Mouse (Mus musculus): ENCODE data around the gene Tmem53. TPM values are rescaled to one million over a fixed set of nuclear protein-coding genes. Genes with fewer than 3 reads are reported as not detected.
A peak's percentile ranks its signal among the peaks of the same experiment; 100 is the strongest.

The Tmem53 gene
- polyA plus RNA-seq, 1 experiment from 2014 or later = 12.4 TPM

- H3K27me3 ChIP-seq (ENCODE audit: insufficient read depth, low read length) = no peaks in the 10 kb centered on the region
- no peak overlapping the region for H3K9ac ChIP-seq
- H3K4me3 ChIP-seq (ENCODE audit: low read depth, low read length) = no peak overlapping the region
- peaks cover 2% of the 10 kb centered on the region; the same call in 1 of the 2 replicates for H3K9me3 ChIP-seq (ENCODE audit: low read depth, low read length)
- H3K4me1 ChIP-seq (ENCODE audit: insufficient read depth) = no peaks in the 10 kb centered on the region
- peaks cover 83% of the 10 kb centered on the region for H3K36me3 ChIP-seq (ENCODE audit: insufficient read depth)
- DNase-seq (no peak), ATAC-seq (ENCODE audit: insufficient read depth) (no peak)
- H3K4me2 ChIP-seq = no peak overlapping the region
- no peak for TF ChIP-seq CTCF (IDR thresholded peaks at IDR 0.05; ENCODE audit: low read depth)
- 87% methylated on average over 4 of the region's 4 CpGs for WGBS
- no peak overlapping the region for H3K27ac ChIP-seq (ENCODE audit: low read depth)
Measured at GRCm38 (mm10) chr4:117274720-117275119, 23.0 kb downstream of the Tmem53 start.

DNA sequence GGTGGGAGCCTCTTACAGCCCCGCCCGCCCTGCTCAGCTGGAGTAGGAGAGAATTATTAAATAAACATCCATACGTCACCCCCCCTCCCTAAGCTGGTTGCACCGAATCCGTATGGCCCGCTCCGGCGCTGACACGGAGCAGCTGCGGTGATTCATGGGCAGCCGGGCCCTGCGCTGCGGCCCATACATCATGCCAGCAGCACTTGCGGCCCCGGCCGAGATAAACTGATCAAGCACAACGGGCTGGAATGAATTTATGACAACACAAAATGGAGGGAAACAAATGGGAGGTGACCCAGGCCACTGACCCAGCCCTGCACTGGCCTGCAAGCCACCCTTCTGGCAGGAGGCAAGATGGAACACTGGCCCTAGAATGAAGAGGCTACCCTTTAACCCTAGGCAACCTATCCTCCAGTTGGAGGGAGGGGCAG lies 24.5 kb downstream of the Tmem53 start:
- 30% methylated on average over 17 of the region's 17 CpGs for WGBS
- Histone ChIP-seq H3K9me3 (ENCODE audit: low read depth, low read length) (peaks cover 2% of the 10 kb centered on the region; the same call in 1 of the 2 replicates), H3K4me1 (ENCODE audit: insufficient read depth) (no peaks in the 10 kb centered on the region), H3K27ac (ENCODE audit: low read depth) (no peak overlapping the region), H3K27me3 (ENCODE audit: insufficient read depth, low read length) (no peaks in the 10 kb centered on the region), H3K9ac (no peak overlapping the region), H3K4me3 (ENCODE audit: low read depth, low read length) (no peak overlapping the region), H3K36me3 (ENCODE audit: insufficient read depth) (peaks cover 95% of the 10 kb centered on the region), H3K4me2 (no peak overlapping the region)
- TF ChIP-seq CTCF (IDR thresholded peaks at IDR 0.05; ENCODE audit: low read depth) = no peak
- peak; percentile 42; the same call in 1 of the 2 replicates for ATAC-seq (ENCODE audit: insufficient read depth)
- DNase-seq = peak; percentile 41

DNA sequence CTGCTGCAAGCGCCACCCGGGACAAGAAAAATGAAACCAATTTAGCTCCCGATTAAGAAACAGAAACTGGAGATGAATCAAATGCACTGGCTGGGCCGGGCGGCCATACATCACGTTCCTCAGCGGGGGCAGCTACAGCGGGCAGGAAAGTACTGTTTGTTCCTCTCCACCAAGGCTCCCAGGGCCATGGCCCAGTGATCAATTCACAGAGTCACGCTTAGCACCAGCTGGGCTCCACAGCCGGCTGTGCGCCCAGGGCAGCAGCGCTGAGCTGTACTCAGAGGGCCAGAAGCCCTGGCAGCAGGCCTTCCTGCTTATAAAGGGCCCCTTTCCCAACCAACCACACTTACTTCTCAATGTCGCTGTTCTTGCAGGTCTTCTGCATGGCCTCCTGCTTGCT lies 25.3 kb downstream of the Tmem53 start:
- Histone ChIP-seq H3K4me2 (no peak overlapping the region), H3K36me3 (ENCODE audit: insufficient read depth) (peaks cover 98% of the 10 kb centered on the region), H3K27me3 (ENCODE audit: insufficient read depth, low read length) (no peaks in the 10 kb centered on the region), H3K4me1 (ENCODE audit: insufficient read depth) (no peaks in the 10 kb centered on the region), H3K4me3 (ENCODE audit: low read depth, low read length) (no peak overlapping the region), H3K9ac (no peak overlapping the region), H3K9me3 (ENCODE audit: low read depth, low read length) (peaks cover 2% of the 10 kb centered on the region; the same call in 1 of the 2 replicates), H3K27ac (ENCODE audit: low read depth) (no peak overlapping the region)
- no peak for ATAC-seq (ENCODE audit: insufficient read depth)
- TF ChIP-seq CTCF (IDR thresholded peaks at IDR 0.05; ENCODE audit: low read depth) = no peak
- no peak for DNase-seq
- 64% methylated on average over 13 of the region's 13 CpGs for WGBS

GRCm38 (mm10) chr4:117277687-117278086 lies 25.9 kb downstream of the Tmem53 start:
- Histone ChIP-seq H3K4me2 (no peak overlapping the region), H3K9ac (no peak overlapping the region), H3K4me1 (ENCODE audit: insufficient read depth) (no peaks in the 10 kb centered on the region), H3K27me3 (ENCODE audit: insufficient read depth, low read length) (no peaks in the 10 kb centered on the region), H3K27ac (ENCODE audit: low read depth) (no peak overlapping the region), H3K4me3 (ENCODE audit: low read depth, low read length) (no peak overlapping the region), H3K9me3 (ENCODE audit: low read depth, low read length) (peaks cover 2% of the 10 kb centered on the region; the same call in 1 of the 2 replicates), H3K36me3 (ENCODE audit: insufficient read depth) (peaks cover 93% of the 10 kb centered on the region)
- WGBS = 88% methylated on average over 7 of the region's 7 CpGs
- DNase-seq = no peak
- TF ChIP-seq CTCF (IDR thresholded peaks at IDR 0.05; ENCODE audit: low read depth) = no peak
- no peak for ATAC-seq (ENCODE audit: insufficient read depth)

DNA sequence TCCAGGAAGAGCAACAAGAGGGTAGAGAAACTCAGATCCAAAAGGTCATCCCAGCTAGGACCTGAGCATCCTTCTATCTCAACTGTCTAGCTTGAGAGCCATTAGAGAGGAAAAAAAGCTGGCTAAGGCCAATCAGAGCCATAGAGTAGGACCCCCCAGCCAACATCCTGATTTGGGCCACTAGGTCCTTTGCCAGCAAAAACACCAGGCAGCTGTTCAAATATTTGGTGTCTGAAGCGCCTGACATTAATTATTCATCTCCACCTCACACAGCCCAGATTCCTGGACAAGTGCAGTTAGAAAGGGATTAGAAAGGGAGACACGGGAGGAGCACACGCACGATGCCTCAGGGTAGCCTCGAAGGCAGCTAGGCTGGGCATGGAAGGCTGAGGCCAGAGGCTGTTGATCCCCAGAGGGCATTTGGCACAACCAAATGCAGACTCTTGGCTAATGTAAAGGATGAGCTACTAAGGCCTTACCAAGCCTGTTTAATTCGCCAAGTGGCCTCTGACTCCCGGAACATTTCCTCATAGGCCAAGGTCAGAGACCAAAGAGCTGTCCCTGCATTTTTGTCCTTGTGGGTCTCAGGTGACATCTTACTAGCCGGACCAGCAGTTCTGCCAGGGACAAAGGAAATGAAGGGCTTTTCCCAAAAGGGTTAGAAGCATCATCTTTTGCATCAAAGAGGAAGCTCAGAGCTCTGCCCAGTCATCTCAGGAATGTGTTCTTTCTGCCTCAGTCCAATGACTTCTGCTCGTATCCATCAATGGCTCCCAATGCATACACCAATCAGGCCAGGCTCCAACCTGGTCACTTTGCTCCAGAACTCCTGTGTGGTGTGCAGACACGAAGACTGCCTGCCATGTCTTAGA lies 26.9 kb downstream of the Tmem53 start:
- no peak overlapping the region for H3K4me3 ChIP-seq (ENCODE audit: low read depth, low read length)
- no peak overlapping the region for H3K4me2 ChIP-seq
- H3K4me1 ChIP-seq (ENCODE audit: insufficient read depth) = 0 out of 2 replicates have a peak, but pooled peaks cover 6% of the 10 kb centered on the region
- peaks cover 2% of the 10 kb centered on the region; the same call in 1 of the 2 replicates for H3K9me3 ChIP-seq (ENCODE audit: low read depth, low read length)
- no peak overlapping the region for H3K9ac ChIP-seq
- ATAC-seq (ENCODE audit: insufficient read depth) (no peak), DNase-seq (no peak)
- no peak overlapping the region for H3K27ac ChIP-seq (ENCODE audit: low read depth)
- TF ChIP-seq CTCF (IDR thresholded peaks at IDR 0.05; ENCODE audit: low read depth) = no peak
- no peaks in the 10 kb centered on the region for H3K27me3 ChIP-seq (ENCODE audit: insufficient read depth, low read length)
- 58% methylated on average over 10 of the region's 10 CpGs for WGBS
- H3K36me3 ChIP-seq (ENCODE audit: insufficient read depth) = peaks cover 93% of the 10 kb centered on the region

DNA sequence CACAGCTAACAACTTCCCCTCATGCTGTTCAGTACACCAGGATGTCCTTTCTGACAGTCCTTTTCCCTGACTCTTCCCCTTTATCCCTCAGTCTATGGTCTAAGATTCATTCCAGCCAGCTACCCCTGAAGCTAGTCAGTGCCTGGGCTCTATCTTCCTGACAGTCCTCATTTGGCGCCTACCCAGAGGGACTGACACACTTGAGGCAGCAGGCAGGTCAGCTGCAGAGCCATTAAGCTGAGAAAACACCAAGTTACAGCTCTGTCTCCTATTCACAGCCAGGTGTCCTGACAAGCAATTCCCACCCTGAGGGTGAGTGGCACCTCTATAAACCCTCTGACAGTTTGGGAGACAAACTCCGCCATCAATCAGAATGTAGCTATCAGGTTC lies 27.5 kb downstream of the Tmem53 start:
- no peaks in the 10 kb centered on the region for H3K27me3 ChIP-seq (ENCODE audit: insufficient read depth, low read length)
- H3K36me3 ChIP-seq (ENCODE audit: insufficient read depth) = peaks cover 92% of the 10 kb centered on the region

DNA sequence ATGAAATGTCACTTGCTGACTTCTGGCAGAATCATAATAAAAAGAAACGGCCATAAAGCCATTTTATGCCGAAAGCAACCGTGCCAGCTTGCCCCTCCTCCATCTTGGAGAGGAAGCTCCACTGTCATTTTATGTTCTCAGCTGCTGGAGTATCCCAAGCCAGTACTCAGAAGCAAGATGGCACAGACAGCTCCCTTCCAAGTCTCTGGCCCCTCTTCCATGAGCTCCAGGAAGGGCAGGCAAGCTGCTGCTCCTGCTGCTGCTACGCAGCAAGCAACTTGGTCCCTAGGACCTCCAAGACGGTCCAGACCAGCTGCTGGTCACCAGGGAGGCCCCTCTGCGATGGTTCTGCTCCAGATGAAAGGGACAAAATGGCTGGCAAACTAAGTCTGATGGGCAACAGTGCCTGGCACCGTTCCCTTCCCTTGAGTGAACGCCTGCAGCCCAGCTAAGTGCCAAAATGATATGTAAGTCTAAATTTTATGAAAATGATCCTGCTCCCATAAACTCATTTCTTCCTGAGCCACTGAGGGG lies 28.7 kb downstream of the Tmem53 start:
- Histone ChIP-seq H3K27me3 (ENCODE audit: insufficient read depth, low read length) (no peaks in the 10 kb centered on the region), H3K9ac (no peak overlapping the region), H3K36me3 (ENCODE audit: insufficient read depth) (peaks cover 92% of the 10 kb centered on the region), H3K27ac (ENCODE audit: low read depth) (no peak overlapping the region), H3K4me1 (ENCODE audit: insufficient read depth) (0 out of 2 replicates have a peak, but pooled peaks cover 7% of the 10 kb centered on the region), H3K4me3 (ENCODE audit: low read depth, low read length) (no peak overlapping the region), H3K9me3 (ENCODE audit: low read depth, low read length) (no peaks in the 10 kb centered on the region), H3K4me2 (no peak overlapping the region)
- WGBS = 84% methylated on average over 8 of the region's 8 CpGs
- no peak for TF ChIP-seq CTCF (IDR thresholded peaks at IDR 0.05; ENCODE audit: low read depth)
- ATAC-seq (ENCODE audit: insufficient read depth) (no peak), DNase-seq (no peak)

More for the DNA sequence above, 27.5 kb downstream of the Tmem53 start:
- 0 out of 2 replicates have a peak, but pooled peaks cover 7% of the 10 kb centered on the region for H3K4me1 ChIP-seq (ENCODE audit: insufficient read depth)
- H3K9ac ChIP-seq = no peak overlapping the region
- H3K4me3 ChIP-seq (ENCODE audit: low read depth, low read length) = no peak overlapping the region
- H3K27ac ChIP-seq (ENCODE audit: low read depth) = no peak overlapping the region
- DNase-seq (no peak), ATAC-seq (ENCODE audit: insufficient read depth) (no peak)
- H3K9me3 ChIP-seq (ENCODE audit: low read depth, low read length) = peaks cover 2% of the 10 kb centered on the region; the same call in 1 of the 2 replicates
- 50% methylated on average over 2 of the region's 2 CpGs for WGBS
- no peak overlapping the region for H3K4me2 ChIP-seq
- no peak for TF ChIP-seq CTCF (IDR thresholded peaks at IDR 0.05; ENCODE audit: low read depth)
